Mouse (Mus musculus) CD8-positive naive resting alpha-beta T cell, adult 2 months (primary cell): ENCODE results near the gene Inhbc.
A peak's percentile ranks its signal among the peaks of the same experiment; 100 is the strongest.

Experiments
- DNase-seq, 2 experiments: peaks; one replicate each; pipeline ENCODE4 v3.0.0; 2022; ENCODE audit warnings: low read depth in 2 of 2, low spot score in 2 of 2

Inhbc gene

DNA sequence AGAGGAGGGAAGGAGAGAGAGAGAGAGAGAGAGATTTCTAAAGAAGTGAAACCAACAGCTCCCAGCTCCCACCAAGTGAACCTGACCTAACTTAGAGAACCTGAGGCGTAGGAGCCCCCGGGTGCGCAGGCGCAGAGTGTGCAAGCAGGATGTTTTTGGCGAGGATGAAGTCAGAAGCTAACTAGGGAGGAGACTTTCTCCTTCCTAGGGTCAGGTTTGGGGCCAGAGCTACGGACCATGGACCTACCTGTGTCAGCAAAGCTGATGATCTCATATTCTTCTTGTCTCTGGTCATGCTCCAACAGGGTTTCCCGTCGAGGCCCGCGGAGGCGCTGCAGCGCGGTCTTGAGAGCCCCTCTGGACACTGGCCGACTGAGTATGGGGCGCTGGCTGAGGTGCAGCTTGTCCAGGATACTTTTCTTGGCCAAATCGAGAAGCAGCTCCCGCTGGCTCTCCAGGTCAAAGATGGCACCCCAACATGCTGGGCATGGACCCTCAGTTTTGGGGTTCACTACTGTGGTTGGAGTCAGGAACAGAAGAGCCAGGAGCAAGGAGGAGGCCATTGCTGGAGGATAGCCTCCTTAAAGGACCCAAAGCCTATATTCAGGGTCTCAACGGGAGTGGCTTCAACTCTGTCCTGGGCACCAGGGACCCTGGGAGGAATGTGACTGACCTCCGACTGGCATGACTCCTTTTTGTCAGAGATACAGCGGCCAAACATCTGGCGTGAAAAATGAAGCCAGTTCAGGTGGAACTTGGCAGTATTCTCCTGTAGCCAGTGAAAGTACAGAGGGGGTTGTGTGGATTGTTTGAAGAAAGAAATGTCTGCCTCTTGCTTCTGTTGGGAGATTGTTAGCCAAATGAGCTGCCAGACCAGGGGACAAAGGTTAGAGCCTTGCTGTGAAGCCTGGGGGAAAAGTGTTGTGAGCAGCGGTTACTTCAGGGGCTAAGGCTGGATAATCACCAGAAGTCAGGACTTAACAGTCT, at the start of gene Inhbc:
Inhbc (minus strand) TSS at position 598 of the 987 bp plus-strand sequence.
- DNase-seq = no peak

- no peak for DNase-seq
Measured at GRCm38 (mm10) chr10:127414141-127414540, 43.9 kb upstream of the Inhbc start.

GRCm38 (mm10) chr10:127413585-127413984, 43.4 kb upstream of the Inhbc start:
- no peak for DNase-seq

GRCm38 (mm10) chr10:127412776-127413175, 42.5 kb upstream of the Inhbc start:
- DNase-seq = no peak

- no peak for DNase-seq
Measured at GRCm38 (mm10) chr10:127412101-127412500, 41.9 kb upstream of the Inhbc start.

- DNase-seq = no peak
Measured at GRCm38 (mm10) chr10:127407391-127407790, 37.2 kb upstream of the Inhbc start.

DNA sequence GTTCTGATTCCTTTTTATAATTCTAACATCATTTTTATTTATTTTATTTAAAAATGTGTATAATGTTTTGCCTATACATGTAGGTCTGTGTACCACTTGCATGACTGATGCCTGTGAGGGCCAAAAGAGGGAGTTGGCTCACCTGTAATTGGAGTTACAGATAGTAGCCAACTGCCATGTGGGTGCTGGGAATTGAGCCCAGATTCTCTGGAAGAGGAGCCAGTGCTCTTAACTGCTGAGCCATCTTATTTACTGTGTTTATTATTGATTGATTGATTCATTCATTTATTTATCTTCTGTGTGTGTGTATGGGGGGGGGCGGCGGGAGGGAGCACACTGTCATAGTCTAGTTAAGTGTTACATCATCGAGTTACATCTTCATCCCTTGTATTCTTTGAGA, 34.5 kb upstream of the Inhbc start:
- no peak for DNase-seq

DNA sequence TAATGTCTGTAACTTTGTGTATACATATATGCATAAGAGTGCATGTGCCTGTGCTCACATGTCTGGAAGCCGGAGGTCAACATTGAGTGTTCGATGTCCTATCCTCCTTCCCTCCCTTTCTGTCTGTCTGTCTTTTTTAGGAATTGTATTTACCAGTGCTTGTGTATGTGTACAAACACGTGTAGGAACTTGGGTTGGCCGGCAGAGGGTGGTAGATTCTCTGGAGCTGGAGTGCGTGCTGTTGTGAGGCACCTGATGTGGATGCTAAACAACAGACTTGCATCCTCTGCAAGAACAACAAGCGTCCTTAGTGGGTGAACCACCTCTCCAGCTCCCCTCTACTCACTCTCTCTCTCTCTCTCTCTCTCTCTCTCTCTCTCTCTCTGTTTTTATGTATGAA, 21.5 kb upstream of the Inhbc start:
- DNase-seq = no peak

DNA sequence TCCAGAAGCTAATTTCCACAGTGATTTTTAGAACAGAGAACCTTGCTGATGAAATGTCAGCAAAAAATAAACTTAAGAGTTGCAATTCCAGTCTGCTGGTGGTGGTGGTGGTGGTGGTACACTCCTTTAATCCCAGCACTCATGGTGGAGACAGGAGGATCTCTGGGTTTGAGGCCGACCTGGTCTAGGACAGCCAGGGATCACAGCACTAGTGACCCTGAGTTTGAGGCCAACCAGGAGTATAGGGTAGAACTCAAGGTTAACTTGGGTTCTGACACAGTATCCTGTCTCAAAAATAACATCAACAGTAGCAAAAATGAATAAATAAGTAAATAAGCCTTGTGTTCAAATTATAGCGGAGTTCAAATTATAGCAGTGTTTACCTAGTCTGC, 11.5 kb upstream of the Inhbc start:
- DNase-seq = no peak

DNA sequence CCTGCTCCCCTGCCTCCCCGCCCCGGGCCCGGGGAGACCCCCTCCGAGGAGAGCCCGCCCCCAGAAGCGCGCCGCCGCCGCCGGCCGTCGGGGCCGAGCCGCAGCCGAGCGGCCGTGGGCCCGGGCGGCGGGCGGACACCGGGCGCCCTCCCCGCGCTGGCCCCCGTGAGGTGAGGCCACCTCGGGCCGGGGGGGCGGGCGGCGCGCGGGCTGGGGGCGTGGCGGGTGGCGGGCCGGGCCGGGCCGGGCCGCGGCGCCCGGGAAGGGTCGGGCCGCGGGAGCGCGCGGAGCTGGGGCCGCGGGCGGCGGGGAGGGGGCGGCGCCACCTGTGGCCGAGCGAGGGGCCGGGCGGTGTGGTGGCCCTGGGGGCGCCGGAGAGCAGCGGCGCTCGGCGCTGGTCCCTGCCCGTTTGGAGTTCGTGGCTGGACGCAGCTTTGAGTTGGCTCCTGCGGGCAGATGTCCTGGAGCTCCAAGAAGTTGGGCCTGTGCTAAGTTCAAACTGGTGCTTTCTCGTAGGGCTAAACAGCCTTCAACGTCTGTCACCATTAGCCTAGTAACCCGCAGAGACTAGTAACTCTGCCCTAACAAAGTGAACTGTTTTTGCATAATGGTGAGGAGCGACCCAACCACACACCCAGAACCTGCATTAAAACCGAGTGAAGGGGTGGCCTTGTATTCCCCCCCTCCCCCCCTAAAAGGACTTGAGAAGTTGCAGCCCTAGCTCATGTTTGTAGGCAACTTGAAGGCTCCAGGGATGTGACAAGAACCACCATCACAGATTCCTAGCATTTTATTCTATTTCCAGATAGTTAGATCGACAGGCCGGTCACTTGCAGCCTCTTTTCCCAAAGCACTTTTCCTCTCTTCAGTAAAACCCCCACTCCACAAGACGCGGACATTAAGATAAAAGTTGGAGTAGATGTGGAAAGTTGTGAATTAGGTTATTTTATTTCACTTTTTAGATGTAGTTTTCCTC, 10.8 kb upstream of the Inhbc start:
- DNase-seq = peak; percentile 24 to 31

GRCm38 (mm10) chr10:127380251-127380691, 10.0 kb upstream of the Inhbc start, which contains the start of gene R3hdm2:
R3hdm2 (plus strand) TSS chr10:127380327.
- peak; percentile 80 to 89 for DNase-seq

DNA sequence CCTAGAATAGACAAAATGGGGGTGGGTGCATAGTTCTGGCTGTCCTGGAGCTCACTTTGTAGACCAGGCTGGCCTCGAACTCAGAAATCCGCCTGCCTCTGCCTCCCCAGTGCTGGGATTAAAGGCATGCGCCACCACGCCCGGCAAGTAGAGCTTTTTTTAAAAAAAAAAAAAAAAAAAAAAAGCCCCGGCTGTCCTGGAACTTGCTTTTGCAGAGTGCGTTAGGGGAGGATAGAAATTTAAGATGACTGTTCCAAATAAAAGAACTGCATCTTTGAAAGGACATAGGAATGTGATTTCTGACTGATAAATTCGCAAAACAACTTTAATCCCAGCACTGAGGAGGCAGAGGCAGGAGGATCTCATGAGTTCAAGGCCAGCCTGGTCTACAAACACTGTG, 9.4 kb upstream of the Inhbc start:
- no peak for DNase-seq

GRCm38 (mm10) chr10:127377700-127378099, 7.5 kb upstream of the Inhbc start:
- no peak for DNase-seq

DNA sequence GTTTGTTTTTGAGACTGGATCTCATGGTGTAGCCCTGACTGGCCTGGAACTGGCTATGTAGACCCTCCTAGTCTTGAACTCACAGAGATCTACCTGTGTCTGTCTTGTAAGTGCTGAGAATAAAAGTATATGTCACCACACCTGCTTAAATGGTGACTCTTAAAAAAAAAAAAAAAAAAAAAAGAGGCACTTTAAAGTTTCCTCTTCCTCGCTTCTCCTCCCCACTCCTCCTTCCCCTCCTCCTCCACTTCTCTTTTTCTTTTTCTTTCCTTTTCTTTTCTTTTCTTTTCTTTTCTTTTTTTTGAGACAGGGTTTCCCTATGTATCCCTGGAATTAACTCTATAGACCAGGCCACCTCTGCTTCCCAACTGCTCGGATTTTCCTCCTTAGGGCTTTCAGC, 792 bp upstream of the Inhbc start:
- DNase-seq = no peak

GRCm38 (mm10) chr10:127368273-127368672, 2.0 kb downstream of the Inhbc start:
- DNase-seq = no peak

- DNase-seq = no peak
Measured at GRCm38 (mm10) chr10:127367116-127367515, 3.1 kb downstream of the Inhbc start.

DNA sequence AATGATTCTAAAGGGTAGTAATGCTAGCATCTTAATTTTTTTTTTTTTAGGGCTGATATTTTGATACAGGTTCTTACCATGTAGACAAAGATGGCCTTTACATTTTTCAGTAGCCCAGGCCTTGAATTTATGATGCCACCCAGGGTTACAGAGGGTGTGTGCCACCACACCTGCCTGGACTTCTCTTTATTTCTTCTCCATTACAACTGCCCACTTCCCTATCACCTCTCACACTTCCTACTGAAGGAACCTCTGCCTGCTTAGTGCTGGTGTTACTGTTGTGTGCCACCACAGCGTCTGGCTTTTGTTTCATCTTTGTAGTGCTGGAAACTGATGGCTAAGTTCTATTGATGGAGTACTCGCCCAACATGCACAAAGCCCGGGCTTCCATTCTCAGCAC, 9.5 kb downstream of the Inhbc start:
- DNase-seq = no peak

DNA sequence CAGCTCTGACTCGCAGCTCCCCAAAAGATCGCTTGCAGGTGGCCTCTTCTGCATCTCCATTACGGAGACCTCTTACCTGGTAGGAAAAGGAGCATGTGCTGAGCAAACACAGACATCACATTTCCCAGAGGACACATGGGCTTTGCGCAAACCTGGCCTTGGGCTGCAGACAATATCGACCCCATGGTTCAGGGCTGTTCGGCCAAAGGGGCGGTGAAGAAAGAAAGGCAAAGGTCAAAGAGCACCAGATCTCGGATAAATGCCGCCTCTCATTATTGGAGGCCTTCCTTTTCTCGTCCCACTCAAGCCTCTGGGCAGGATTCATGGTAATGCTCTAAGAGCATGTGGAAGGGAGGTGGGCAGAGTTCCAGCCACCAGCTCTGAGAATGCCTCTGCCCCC, 14.9 kb downstream of the Inhbc start:
- no peak for DNase-seq

DNA sequence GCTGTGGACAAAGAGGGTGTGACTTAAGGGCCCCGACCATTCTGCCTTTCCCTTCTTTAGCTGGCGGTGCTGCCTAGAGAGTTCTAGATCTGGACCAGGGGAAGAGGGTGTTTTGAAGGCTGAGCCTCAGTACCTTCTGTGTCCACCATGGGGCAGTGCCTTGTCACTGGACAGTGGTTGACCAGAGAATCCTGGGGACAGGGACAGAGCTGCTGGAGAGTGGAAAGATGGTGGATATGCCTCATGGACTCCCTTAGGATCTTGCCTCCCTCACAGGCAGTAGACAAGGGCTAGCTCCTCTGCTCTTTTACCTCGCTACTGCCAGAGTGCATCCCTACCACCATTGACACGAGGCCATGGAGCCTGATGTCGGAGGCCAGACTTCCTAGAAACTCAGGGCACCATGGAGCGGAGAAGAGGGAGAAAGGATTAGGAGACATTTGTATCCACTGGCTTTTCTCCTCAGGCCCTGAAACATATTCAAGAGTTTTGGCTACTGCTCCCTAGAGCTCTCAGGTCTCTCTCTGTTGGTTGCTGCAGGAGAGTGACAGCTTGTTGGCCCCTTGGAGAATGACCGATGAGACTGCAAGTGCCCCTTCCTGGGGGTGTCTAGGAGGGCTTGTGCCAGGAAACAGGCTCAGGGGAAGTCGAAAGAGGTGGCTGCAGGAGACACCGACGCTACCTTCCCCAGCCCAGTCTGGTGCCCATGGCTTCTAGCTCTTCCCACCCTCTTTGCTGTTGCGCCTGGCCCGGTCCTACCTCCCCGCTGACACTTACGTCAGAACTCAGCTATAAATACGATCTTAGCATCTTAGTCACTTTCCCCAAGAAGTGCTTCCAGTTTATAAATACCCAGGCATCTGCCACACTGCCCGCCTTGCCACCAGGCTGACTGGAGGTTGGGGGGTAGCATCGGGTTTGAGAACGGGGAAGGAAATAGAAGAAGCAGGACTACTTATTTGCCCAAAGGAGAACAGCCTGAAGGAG, 16.0 kb downstream of the Inhbc start, which contains the start of gene Inhbe:
Inhbe (minus strand) TSS at position 503 of the 987 bp plus-strand sequence.
- no peak for DNase-seq

DNA sequence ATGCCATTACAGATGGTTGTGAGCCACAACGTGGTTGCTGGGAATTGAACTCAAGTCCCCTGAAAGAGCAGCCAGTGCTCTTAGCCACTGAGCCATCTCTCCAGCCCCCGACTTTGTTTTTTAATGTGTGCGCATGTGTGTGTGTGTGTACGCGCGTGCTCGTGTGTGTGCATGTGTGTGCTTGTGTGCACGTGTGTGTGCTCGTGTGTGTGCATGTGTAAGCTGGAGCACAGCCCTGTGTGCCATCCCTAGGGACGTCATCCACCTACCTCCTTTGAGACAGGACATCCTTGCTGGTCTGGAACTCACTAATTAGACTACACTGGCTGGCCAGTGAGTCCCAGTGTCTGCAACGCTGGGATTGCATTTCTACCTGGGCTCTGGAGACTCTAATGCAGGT, 17.5 kb downstream of the Inhbc start:
- no peak for DNase-seq
